Mouse (Mus musculus) ES-Bruce4 (cell line): ENCODE measurements around the gene Slc16a13. TPM values are rescaled to one million over a fixed set of nuclear protein-coding genes. Genes with fewer than 3 reads are reported as not detected.
A peak's percentile ranks its signal among the peaks of the same experiment; 100 is the strongest.

ENCODE experiments used
- H3K27ac ChIP-seq: 2 replicates; pipeline ENCODE4 v1.5.1; 2012; ENCODE audit warnings: low read length, inconsistent platforms; ENCODE audit not compliant: insufficient read depth
- H3K27me3 ChIP-seq: 2 replicates; pipeline ENCODE4 v1.6.1; 2012; ENCODE audit warnings: mild to moderate bottlenecking, low read length, inconsistent platforms; ENCODE audit not compliant: control insufficient read depth, poor library complexity, insufficient read depth, severe bottlenecking
- H3K36me3 ChIP-seq: 2 replicates; pipeline ENCODE4 v1.6.1; 2012; ENCODE audit warnings: inconsistent platforms, mild to moderate bottlenecking, low read length, moderate library complexity; ENCODE audit not compliant: control insufficient read depth, poor library complexity, insufficient read depth, severe bottlenecking
- H3K4me1 ChIP-seq: one replicate; pipeline ENCODE4 v1.8.1; 2011; ENCODE audit warnings: low read length; ENCODE audit not compliant: control insufficient read depth, insufficient read depth
- H3K4me3 ChIP-seq: 2 replicates; pipeline ENCODE4 v1.5.1; 2011; ENCODE audit warnings: low read depth, mild to moderate bottlenecking, low read length
- H3K9ac ChIP-seq: 2 replicates; pipeline ENCODE4 v1.6.1; 2012; ENCODE audit warnings: low read depth, mild to moderate bottlenecking, inconsistent platforms; ENCODE audit not compliant: poor library complexity, severe bottlenecking
- H3K9me3 ChIP-seq: replicated peaks from 2 replicates; pipeline ENCODE4 v1.6.1; 2012; ENCODE audit warnings: mild to moderate bottlenecking, low read length, inconsistent platforms; ENCODE audit not compliant: control insufficient read depth, poor library complexity, insufficient read depth, severe bottlenecking
- CTCF ChIP-seq: IDR thresholded peaks from one replicate; pipeline ENCODE4 v1.8.1; 2011; ENCODE audit warnings: low read depth, low read length
- EP300 ChIP-seq: IDR thresholded peaks from 2 replicates; pipeline ENCODE4 v1.6.1; 2011; ENCODE audit warnings: low read depth, low read length; ENCODE audit not compliant: insufficient read depth
- POLR2A ChIP-seq: IDR thresholded peaks from one replicate; pipeline ENCODE4 v1.8.1; 2011; ENCODE audit warnings: low read length; ENCODE audit not compliant: insufficient read depth
- polyA plus RNA-seq: library from polyadenylated mRNA; stranded (reverse); fragments of >200 nt; gene quantifications from 2 replicates; pipeline ENCODE4 v1.2.4, GENCODE M21; 2011; ENCODE audit warnings: low read depth; ENCODE audit not compliant: missing spikeins, insufficient read depth, insufficient read length

Gene Slc16a13
- polyA plus RNA-seq, 1 experiment: 8.9 TPM

DNA sequence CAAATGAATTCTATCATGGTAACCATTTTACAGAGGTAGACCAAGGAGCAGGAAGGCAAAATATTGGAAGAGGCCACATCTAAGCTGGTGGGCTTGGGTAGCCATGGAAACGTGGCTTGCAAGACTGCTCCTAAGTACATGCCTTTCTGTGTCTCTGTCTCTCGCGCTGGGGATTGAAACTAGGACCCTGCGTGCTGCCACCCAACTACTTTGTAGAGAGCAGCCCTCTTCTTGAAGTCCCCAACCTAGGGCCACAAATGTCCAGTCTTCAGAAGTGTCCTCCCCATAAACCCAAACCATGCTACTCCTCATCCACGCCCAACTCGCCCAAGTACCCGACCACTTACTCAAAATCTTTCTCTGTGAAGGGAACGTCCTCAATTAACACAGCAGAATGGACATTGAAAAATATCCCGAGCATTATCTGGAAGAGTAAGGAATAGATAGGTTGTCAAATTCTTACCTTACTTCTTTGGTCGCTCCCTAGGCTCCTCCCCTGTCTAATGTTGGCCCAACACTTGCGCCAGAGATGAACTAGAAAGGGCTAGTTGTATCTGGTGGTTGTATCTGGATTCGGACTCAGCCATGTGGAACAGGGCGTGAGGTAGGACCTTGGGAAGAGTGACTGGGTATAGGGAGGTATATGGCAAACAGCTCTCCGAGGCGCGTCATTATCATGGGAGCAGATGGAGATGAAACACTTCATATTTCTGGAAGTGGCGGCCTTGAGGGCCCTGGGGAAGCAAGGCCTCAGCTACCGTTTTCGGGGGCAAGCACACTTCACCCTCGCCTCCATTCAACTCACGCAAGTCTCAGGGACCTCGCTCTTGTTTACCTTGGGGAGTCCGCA, 18.0 kb upstream of the Slc16a13 start:
- Histone ChIP-seq H3K4me1 (peaks cover 5% of the 10 kb centered on the region), H3K27ac (peak overlapping the region; percentile 44; the same call in 1 of the 2 replicates), H3K4me3 (peak overlapping the region; percentile 90), H3K27me3 (no peaks in the 10 kb centered on the region), H3K9ac (peak overlapping the region; percentile 91), H3K9me3 (no peaks in the 10 kb centered on the region), H3K36me3 (peaks cover 15% of the 10 kb centered on the region)
- TF ChIP-seq EP300 (no peak), POLR2A (no peak), CTCF (no peak)

DNA sequence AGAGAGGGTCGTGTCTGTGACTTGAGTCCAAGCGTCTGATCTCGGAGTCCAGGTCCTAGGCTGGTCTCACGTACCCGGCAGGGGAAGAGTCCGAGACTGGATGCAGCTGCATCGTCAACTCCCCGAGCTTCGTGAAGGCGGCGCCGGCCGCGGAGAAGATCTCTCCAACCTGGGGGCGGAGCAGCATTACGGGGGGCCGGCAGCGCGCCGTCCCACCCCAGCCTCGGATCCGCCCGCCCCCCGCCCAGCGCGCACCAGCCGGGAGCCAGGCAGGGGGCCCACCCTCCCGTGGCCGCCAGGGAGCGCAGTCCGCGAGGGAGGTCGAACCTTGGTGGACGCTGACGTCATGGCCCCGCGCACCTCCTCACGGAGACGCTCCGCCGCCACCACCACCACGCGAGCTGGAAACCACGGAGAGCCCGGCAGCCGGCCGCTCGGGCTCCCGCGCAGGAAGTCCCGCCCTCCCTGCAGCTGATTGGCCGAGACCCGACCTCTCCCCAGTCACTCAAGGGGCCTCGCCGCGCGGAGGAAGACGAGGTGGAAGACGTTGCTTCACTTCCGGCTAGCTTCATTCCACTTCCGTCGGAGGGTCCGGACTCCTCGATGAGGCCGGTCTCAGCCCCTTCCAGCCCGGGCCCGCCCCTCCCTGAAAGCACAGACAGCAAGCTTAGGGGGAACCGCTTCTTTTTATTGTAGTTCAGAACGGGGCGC, 16.7 kb upstream of the Slc16a13 start, which contains the start of gene 0610010K14Rik:
Gene 0610010K14Rik (minus strand): TSS at position 458 of the 711 bp plus-strand sequence.
- Histone ChIP-seq H3K9me3 (no peaks in the 10 kb centered on the region), H3K4me3 (peak within 1 kb of the TSS; percentile 97), H3K4me1 (peaks cover 5% of the 10 kb centered on the region), H3K27ac (peak within 1 kb of the TSS; percentile 56), H3K9ac (peak within 1 kb of the TSS; percentile 91), H3K36me3 (peaks cover 15% of the 10 kb centered on the region), H3K27me3 (no peaks in the 10 kb centered on the region)
- TF ChIP-seq EP300: 0 out of 2 replicates have a peak, but pooled peaks have one; percentile 20
- TF ChIP-seq POLR2A: peak; percentile 36
- no peak for TF ChIP-seq CTCF

- Histone ChIP-seq H3K27ac (no peak overlapping the region), H3K36me3 (peaks cover 15% of the 10 kb centered on the region), H3K27me3 (no peaks in the 10 kb centered on the region), H3K9me3 (no peaks in the 10 kb centered on the region), H3K9ac (peak overlapping the region; percentile 91), H3K4me1 (peaks cover 5% of the 10 kb centered on the region), H3K4me3 (peak overlapping the region; percentile 36)
- no peak for TF ChIP-seq EP300
- TF ChIP-seq CTCF: no peak
- no peak for TF ChIP-seq POLR2A
Measured at GRCm38 (mm10) chr11:70236717-70237116, 15.9 kb upstream of the Slc16a13 start.

- TF ChIP-seq EP300 (no peak), CTCF (no peak), POLR2A (no peak)
- peaks cover 5% of the 10 kb centered on the region for H3K4me1 ChIP-seq
- no peaks in the 10 kb centered on the region for H3K9me3 ChIP-seq
- H3K27me3 ChIP-seq: no peaks in the 10 kb centered on the region
- H3K36me3 ChIP-seq: peaks cover 15% of the 10 kb centered on the region
- no peak overlapping the region for H3K27ac ChIP-seq
- H3K9ac ChIP-seq: no peak overlapping the region
- H3K4me3 ChIP-seq: no peak overlapping the region
Measured at GRCm38 (mm10) chr11:70235254-70235900, 14.5 kb upstream of the Slc16a13 start.

- H3K9me3 ChIP-seq: no peaks in the 10 kb centered on the region
- TF ChIP-seq CTCF (no peak), POLR2A (no peak), EP300 (no peak)
- H3K4me3 ChIP-seq: no peak overlapping the region
- no peaks in the 10 kb centered on the region for H3K27me3 ChIP-seq
- peak overlapping the region; percentile 25; the same call in 1 of the 2 replicates for H3K9ac ChIP-seq
- H3K36me3 ChIP-seq: peaks cover 15% of the 10 kb centered on the region
- peak overlapping the region; percentile 27 for H3K27ac ChIP-seq
- H3K4me1 ChIP-seq: peaks cover 5% of the 10 kb centered on the region
Measured at GRCm38 (mm10) chr11:70234497-70234896, 13.6 kb upstream of the Slc16a13 start.
